Mouse (Mus musculus): ENCODE results near the gene Mpi. TPM values are rescaled to one million over a fixed set of nuclear protein-coding genes. Genes with fewer than 3 reads are reported as not detected.

The Mpi gene
- total RNA-seq, 2 experiments from 2014 or later, result 10.8 to 17.8 TPM

- ATAC-seq (replicated peaks; ENCODE audit: poor library complexity, severe bottlenecking), result no peak
Observed at GRCm38 (mm10) chr9:57494970-57495369, 57.6 kb downstream of the Mpi start.

Other genes starting within 250 kb of the Mpi start
- 19.4 and 25.2 TPM in 2 replicates for gene Ppcdc, start 112.6 kb downstream of the Mpi start, total RNA-seq (2014; fragmentation: Nextera tagmentation)
- 10.0 and 13.4 TPM in 2 replicates for gene Ppcdc, start 112.6 kb downstream of the Mpi start, total RNA-seq (2017)
- 5.4 and 8.2 TPM in 2 replicates for gene Scamp5, start 84.7 kb downstream of the Mpi start, total RNA-seq (2014; fragmentation: Nextera tagmentation)
- 1.6 and 2.2 TPM in 2 replicates for gene Scamp5, start 84.7 kb downstream of the Mpi start, total RNA-seq (2017)
- gene Rpp25, start 48.7 kb downstream of the Mpi start, total RNA-seq (2014; fragmentation: Nextera tagmentation), result 0.32 TPM in 1 of 2 replicates, not detected in the other
- 0.46 TPM in 1 of 2 replicates, not detected in the other for gene Rpp25, start 48.7 kb downstream of the Mpi start, total RNA-seq (2017)
- gene Cox5a, start 31.5 kb downstream of the Mpi start, total RNA-seq (2014; fragmentation: Nextera tagmentation), result 540 and 741 TPM in 2 replicates
- gene Cox5a, start 31.5 kb downstream of the Mpi start, total RNA-seq (2017), result 121 and 142 TPM in 2 replicates
- gene Fam219b, start 15.2 kb downstream of the Mpi start, total RNA-seq (2014; fragmentation: Nextera tagmentation), result 7.3 and 7.5 TPM in 2 replicates
- gene Fam219b, start 15.2 kb downstream of the Mpi start, total RNA-seq (2017), result 11.4 and 12.6 TPM in 2 replicates
- 66.9 and 68.5 TPM in 2 replicates for gene Scamp2, start 8.2 kb upstream of the Mpi start, total RNA-seq (2014; fragmentation: Nextera tagmentation)
- gene Scamp2, start 8.2 kb upstream of the Mpi start, total RNA-seq (2017), result 26.8 and 38.2 TPM in 2 replicates
- gene Ulk3, start 36.7 kb upstream of the Mpi start, total RNA-seq (2014; fragmentation: Nextera tagmentation), result 9.9 and 12.9 TPM in 2 replicates
- gene Ulk3, start 36.7 kb upstream of the Mpi start, total RNA-seq (2017), result 3.1 and 6.0 TPM in 2 replicates
- not detected in 2 replicates for gene Cplx3, start 53.5 kb upstream of the Mpi start, total RNA-seq (2014; fragmentation: Nextera tagmentation)
- gene Cplx3, start 53.5 kb upstream of the Mpi start, total RNA-seq (2017), result not detected in 2 replicates
- gene Lman1l, start 68.0 kb upstream of the Mpi start, total RNA-seq (2014; fragmentation: Nextera tagmentation), result not detected in 2 replicates
- not detected in 2 replicates for gene Lman1l, start 68.0 kb upstream of the Mpi start, total RNA-seq (2017)
- 86.9 and 92.3 TPM in 2 replicates for gene Csk, start 100.9 kb upstream of the Mpi start, total RNA-seq (2014; fragmentation: Nextera tagmentation)
- 83.8 and 113 TPM in 2 replicates for gene Csk, start 100.9 kb upstream of the Mpi start, total RNA-seq (2017)
- gene Cyp1a2, start 130.9 kb upstream of the Mpi start, total RNA-seq (2014; fragmentation: Nextera tagmentation), result not detected in 2 replicates
- gene Cyp1a2, start 130.9 kb upstream of the Mpi start, total RNA-seq (2017), result not detected in 2 replicates
- not detected in 2 replicates for gene Cyp1a1, start 135.2 kb upstream of the Mpi start, total RNA-seq (2014; fragmentation: Nextera tagmentation)
- gene Cyp1a1, start 135.2 kb upstream of the Mpi start, total RNA-seq (2017), result not detected in 2 replicates
- 14.6 and 20.3 TPM in 2 replicates for gene Edc3, start 155.8 kb upstream of the Mpi start, total RNA-seq (2014; fragmentation: Nextera tagmentation)
- gene Edc3, start 155.8 kb upstream of the Mpi start, total RNA-seq (2017), result 3.5 and 4.3 TPM in 2 replicates
- 44.0 and 48.0 TPM in 2 replicates for gene Clk3, start 213.1 kb upstream of the Mpi start, total RNA-seq (2014; fragmentation: Nextera tagmentation)
- 36.8 and 49.9 TPM in 2 replicates for gene Clk3, start 213.1 kb upstream of the Mpi start, total RNA-seq (2017)

All from granulocyte monocyte progenitor cell, adult 5-6 weeks (primary cell).